Mouse (Mus musculus) heart, adult 2 months (tissue): ENCODE results near the gene AI464131. TPM values are rescaled to one million over a fixed set of nuclear protein-coding genes. Genes with fewer than 3 reads are reported as not detected.

Experiments
- DNase-seq, 2 experiments: peaks; one replicate each; pipeline ENCODE4 v3.0.0; 2021
- H3K27ac ChIP-seq: fragments of 200-600 bp; 2 replicates; pipeline ENCODE4 v1.8.1; 2022
- H3K27me3 ChIP-seq: fragments of 200-500 bp; 2 replicates; pipeline ENCODE4 v1.6.1; 2012; ENCODE audit warnings: mild to moderate bottlenecking, low read length, inconsistent platforms, mixed read lengths; ENCODE audit not compliant: control insufficient read depth, insufficient read depth
- H3K36me3 ChIP-seq: fragments of 200-500 bp; 2 replicates; pipeline ENCODE4 v1.6.1; 2012; ENCODE audit warnings: low read length, inconsistent platforms; ENCODE audit not compliant: control insufficient read depth, insufficient read depth
- H3K4me1 ChIP-seq: fragments of 200-500 bp; 2 replicates; pipeline ENCODE4 v1.6.1; 2011; ENCODE audit warnings: low read length; ENCODE audit not compliant: control insufficient read depth, insufficient read depth
- H3K4me3 ChIP-seq: fragments of 200-600 bp; 2 replicates; pipeline ENCODE4 v1.8.1; 2022
- H3K79me2 ChIP-seq: fragments of 200-500 bp; replicated peaks from 2 replicates; pipeline ENCODE4 v1.6.1; 2012; ENCODE audit warnings: mild to moderate bottlenecking, inconsistent platforms, low read length, moderate library complexity, mixed read lengths; ENCODE audit not compliant: control insufficient read depth, insufficient read depth
- H3K9ac ChIP-seq: fragments of 200-500 bp; 2 replicates; pipeline ENCODE4 v1.6.1; 2012; ENCODE audit warnings: low read depth, mild to moderate bottlenecking, control low read depth, inconsistent platforms, low read length, mixed read lengths
- CTCF ChIP-seq: fragments of 200-600 bp; IDR thresholded peaks from 2 replicates; pipeline ENCODE4 v1.8.1; 2022; ENCODE audit warnings: antibody characterized with exemption, mild to moderate bottlenecking, moderate library complexity
- EP300 ChIP-seq: fragments of 200-500 bp; IDR thresholded peaks from 2 replicates; pipeline ENCODE4 v1.6.1; 2011; ENCODE audit warnings: low read depth, low read length, control low read depth; ENCODE audit not compliant: insufficient read depth
- POLR2A ChIP-seq: fragments of 200-500 bp; IDR thresholded peaks from 2 replicates; pipeline ENCODE4 v1.6.1; 2011; ENCODE audit warnings: mild to moderate bottlenecking, low read depth, low read length, control low read depth; ENCODE audit not compliant: insufficient read depth
- WGBS: fragments of 180-500 bp; shearing (Covaris S2); methylation state at CpG from one replicate; pipeline ENCODE4 v1.1.7; 2018; 5-methylcytosine and 5-hydroxymethylcytosine counted together
- intact Hi-C: fragments of 180-260 bp; cut with DNase I; formaldehyde crosslinking; loops from one replicate; pipeline ENCODE4 v1.15.1; 2025
- polyA plus RNA-seq: library from polyadenylated mRNA; depleted of rRNA; stranded (reverse); fragments of >200 nt; gene quantifications from 2 replicates; pipeline ENCODE4 v1.2.3, GENCODE M21; 2012
- total RNA-seq, 2 experiments: library from RNA; stranded (reverse); gene quantifications; 2 replicates each; pipeline ENCODE4 v1.2.3; 2021

The AI464131 gene
- total and polyA plus RNA-seq, 3 experiments: 7.6 to 12.0 (median 11.6) TPM

DNA sequence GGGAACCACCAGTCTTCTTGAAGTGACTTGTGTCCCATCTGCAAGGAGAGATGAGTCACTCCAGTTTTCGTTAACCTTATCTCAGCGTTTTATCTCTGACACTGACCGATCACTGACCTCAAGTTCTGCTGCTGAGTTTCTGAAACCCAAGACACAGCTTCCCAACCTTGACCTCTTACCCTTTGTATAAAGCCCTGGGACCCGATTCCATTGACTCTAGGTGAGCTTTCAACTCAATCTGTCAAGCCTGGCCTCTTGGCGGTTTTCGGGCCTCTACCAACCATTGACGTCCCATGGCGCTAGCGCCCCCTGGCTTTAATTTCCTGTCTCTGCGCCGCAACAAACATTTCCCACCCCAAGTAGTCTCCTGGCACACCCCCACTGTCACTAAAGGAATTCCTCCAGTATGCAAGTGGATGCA, 2.3 kb upstream of the AI464131 start:
- peaks cover 6% of the 10 kb centered on the region; the same call in 1 of the 2 replicates for H3K4me1 ChIP-seq
- no peak overlapping the region for H3K4me3 ChIP-seq
- no peaks in the 10 kb centered on the region for H3K36me3 ChIP-seq
- H3K9ac ChIP-seq: no peak overlapping the region
- H3K79me2 ChIP-seq: no peaks in the 10 kb centered on the region
- TF ChIP-seq POLR2A (no peak), CTCF (peak; percentile 50), EP300 (no peak)
- no peaks in the 10 kb centered on the region for H3K27me3 ChIP-seq
- no peak overlapping the region for H3K27ac ChIP-seq
- 60% methylated on average over 11 of the region's 11 CpGs for WGBS
- no peak for DNase-seq
- intact Hi-C loops: no loop called here

DNA sequence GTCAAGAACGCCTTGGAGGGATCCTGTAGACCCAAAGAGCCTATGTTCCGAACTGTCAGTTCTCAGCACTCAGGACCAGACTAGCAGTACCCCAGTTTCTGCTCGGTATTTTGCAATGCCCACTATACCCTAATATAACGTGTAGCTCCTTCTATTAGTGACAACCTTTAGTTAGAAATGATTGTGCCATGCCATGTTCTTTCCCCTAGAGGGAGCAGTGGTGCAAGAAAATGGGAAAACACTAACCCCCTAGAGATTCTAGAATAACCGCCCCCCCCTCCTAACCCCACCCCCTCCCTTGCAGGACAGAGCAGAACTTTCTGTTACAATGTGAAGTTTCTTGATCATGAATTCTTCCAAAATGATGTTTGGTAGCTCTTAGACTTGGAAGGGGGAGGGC, 1.4 kb upstream of the AI464131 start:
- no peak for TF ChIP-seq EP300
- peak; percentile 51 for TF ChIP-seq CTCF
- no peaks in the 10 kb centered on the region for H3K27me3 ChIP-seq
- H3K9ac ChIP-seq: no peak overlapping the region
- DNase-seq: no peak
- H3K4me3 ChIP-seq: no peak overlapping the region
- intact Hi-C loops: no loop called here
- H3K79me2 ChIP-seq: no peaks in the 10 kb centered on the region
- WGBS: 66% methylated on average over 5 of the region's 5 CpGs
- no peaks in the 10 kb centered on the region for H3K36me3 ChIP-seq
- H3K27ac ChIP-seq: no peak overlapping the region
- peaks cover 6% of the 10 kb centered on the region; the same call in 1 of the 2 replicates for H3K4me1 ChIP-seq

DNA sequence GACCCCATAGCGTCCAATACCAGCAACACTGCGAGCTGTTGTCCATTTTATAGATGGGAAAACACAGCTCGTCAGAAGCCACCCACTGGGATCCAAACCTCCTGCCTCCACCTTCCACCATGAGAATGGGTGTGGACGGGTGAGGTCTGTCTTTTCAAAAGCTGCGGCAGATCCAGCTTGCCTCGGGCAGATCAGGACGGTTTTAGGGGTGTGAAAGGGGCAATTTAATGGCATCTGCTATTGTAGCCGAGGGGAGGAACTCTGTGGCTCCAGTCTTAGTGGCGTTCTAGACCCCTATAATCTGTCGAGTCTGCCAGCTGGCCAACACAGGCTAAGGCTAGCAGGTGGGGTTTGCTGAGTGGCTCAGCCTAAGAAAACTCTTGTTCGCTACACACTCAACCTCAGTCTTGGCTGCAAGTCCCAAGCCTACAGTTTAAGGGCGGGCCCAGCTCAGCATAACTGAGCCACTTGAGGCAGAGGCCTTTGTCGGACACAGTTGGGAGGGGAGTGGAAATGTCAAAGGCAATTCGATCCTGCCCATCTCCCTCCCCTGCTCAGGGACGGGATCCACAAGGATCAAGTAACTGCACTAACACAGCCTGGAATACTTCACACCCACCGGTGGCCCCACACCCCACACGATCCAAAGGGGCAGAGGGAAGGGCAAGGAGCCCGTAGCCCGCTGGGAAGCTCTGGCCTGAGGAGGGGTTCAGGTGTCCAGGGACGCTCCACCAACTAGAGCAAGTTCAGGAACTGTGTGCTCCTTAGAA, 520 bp downstream of the AI464131 start:
- H3K27me3 ChIP-seq: peaks cover 11% of the 10 kb centered on the region
- intact Hi-C loops: loop anchor here (1.0 kb wide), 1 partner anchor 34 kb away; no protein-coding TSS in a partner anchor
- WGBS: 27% methylated on average over 20 of the region's 20 CpGs
- H3K9ac ChIP-seq: peak overlapping the region; percentile 64
- TF ChIP-seq CTCF (no peak), POLR2A (no peak), EP300 (no peak)
- H3K36me3 ChIP-seq: no peaks in the 10 kb centered on the region
- peak overlapping the region; percentile 65 for H3K27ac ChIP-seq
- H3K79me2 ChIP-seq: no peaks in the 10 kb centered on the region
- peaks cover 6% of the 10 kb centered on the region; the same call in 1 of the 2 replicates for H3K4me1 ChIP-seq
- peak overlapping the region; percentile 63 for H3K4me3 ChIP-seq
- no peak for DNase-seq

DNA sequence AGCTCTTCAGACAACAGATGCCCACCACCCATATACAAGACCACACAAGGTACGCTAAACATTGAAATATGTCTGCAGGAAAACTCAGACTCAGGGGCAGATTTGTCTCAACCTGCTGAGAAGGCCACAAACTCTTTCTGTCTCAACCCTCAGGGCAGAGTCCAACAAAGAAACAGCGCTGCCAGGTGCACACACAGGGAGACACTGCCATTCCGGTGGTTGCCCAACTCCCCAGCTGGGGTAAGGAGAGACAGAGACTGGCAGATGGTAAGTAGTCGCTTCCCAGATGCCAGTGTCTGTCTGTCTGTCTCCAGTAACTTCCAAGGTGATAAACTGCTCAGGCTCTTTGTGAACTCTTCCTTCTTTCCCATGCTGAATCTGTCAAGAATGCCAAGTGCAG, 2.1 kb downstream of the AI464131 start:
- Histone ChIP-seq H3K9ac (no peak overlapping the region), H3K4me1 (no peaks in the 10 kb centered on the region), H3K79me2 (no peaks in the 10 kb centered on the region), H3K36me3 (no peaks in the 10 kb centered on the region), H3K4me3 (no peak overlapping the region), H3K27me3 (peaks cover 11% of the 10 kb centered on the region), H3K27ac (no peak overlapping the region)
- WGBS: 82% methylated on average over 4 of the region's 4 CpGs
- TF ChIP-seq POLR2A: no peak
- TF ChIP-seq EP300: no peak
- TF ChIP-seq CTCF: no peak
- DNase-seq: no peak
- intact Hi-C loops: no loop called here

DNA sequence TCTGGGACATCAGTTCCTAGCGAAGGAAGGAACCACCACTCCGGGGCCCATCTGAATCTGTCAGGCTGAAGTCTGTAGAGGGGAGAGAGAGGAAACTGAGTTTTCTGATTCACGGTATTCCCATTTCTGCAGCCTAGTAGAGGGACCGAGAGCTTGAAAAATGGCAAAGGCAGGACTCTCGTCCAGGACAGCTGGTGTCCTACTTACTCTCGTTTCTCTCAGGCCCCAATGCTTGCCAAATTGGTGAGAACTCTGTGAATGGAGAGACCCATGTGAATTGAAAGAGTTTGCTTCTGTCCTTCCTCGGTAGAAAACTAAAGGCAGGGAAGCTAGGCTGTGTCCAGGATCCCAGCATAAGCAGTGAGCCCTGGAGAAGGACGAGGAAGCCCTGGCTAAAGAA, 3.3 kb downstream of the AI464131 start:
- Histone ChIP-seq H3K27ac (no peak overlapping the region), H3K4me3 (no peak overlapping the region), H3K79me2 (no peaks in the 10 kb centered on the region), H3K9ac (no peak overlapping the region), H3K4me1 (no peaks in the 10 kb centered on the region), H3K36me3 (no peaks in the 10 kb centered on the region), H3K27me3 (peaks cover 11% of the 10 kb centered on the region)
- intact Hi-C loops: no loop called here
- WGBS: 67% methylated on average over 8 of the region's 8 CpGs
- DNase-seq: no peak
- TF ChIP-seq EP300: no peak
- no peak for TF ChIP-seq POLR2A
- no peak for TF ChIP-seq CTCF

DNA sequence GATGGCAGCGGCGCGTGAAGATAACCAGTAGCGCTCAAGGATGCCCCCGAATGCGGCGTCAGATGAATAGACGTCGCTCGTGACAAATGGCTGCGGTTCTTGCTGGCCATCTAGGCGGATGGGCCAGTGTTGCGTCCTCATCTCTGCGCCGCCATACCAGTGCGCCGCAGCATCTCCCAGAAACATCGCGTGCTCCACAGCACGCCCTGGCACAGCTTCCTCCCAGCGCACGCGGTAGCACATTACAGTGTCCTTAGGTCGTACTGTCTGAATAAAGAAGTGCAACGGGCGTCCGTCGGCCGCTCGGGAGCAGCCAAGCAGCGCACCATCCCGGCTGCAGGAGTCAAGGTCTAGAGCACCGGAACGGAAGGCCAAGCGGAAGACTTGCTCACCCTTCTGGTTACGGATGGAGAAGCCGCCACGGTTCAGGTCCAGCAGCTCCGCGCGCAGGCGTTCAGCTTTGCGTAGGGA, 3.9 kb downstream of the AI464131 start:
- no peak overlapping the region for H3K4me3 ChIP-seq
- no peak overlapping the region for H3K9ac ChIP-seq

More for the DNA sequence above, 3.9 kb downstream of the AI464131 start:
- no peaks in the 10 kb centered on the region for H3K4me1 ChIP-seq
- no peaks in the 10 kb centered on the region for H3K79me2 ChIP-seq
- no peak for TF ChIP-seq POLR2A
- TF ChIP-seq EP300: no peak
- no peak for TF ChIP-seq CTCF
- peaks cover 11% of the 10 kb centered on the region for H3K27me3 ChIP-seq
- WGBS: 32% methylated on average over 43 of the region's 43 CpGs
- H3K27ac ChIP-seq: no peak overlapping the region
- H3K36me3 ChIP-seq: no peaks in the 10 kb centered on the region
- no peak for DNase-seq
- intact Hi-C loops: no loop called here
